Mouse (Mus musculus): ENCODE results near the gene Eftud2. TPM values are rescaled to one million over a fixed set of nuclear protein-coding genes. Genes with fewer than 3 reads are reported as not detected.
A peak's percentile ranks its signal among the peaks of the same experiment; 100 is the strongest.

Eftud2 gene
- total RNA-seq, 2 experiments from 2014 or later, result 116 to 119 TPM

DNA sequence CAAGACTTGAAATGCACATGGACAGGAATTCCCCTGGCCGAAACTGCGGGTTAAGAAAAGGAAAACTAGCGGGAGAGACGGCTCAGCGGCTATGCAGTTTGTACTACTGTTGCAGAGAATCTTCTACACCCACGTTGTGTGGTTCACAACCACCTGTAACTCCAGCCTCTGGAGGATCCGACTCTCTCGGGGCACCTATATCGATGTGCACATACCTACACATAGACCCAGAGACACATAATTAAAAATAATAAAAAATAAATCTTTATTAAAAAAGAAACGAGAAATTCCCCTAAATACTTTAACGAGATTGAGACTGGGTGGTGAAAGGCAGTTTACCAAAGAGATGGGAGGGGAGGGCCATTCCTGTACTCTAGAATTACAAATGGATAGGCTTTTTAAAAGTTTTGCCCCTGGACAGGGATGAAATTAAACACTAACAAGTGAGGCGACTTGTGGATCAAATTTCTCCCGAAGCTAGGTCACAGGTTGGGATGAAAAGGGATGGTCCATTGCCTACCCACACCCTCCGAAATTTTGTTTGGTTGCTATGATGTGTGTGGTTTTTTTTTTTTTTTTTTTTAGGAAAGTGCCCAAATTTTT lies 60.9 kb downstream of the Eftud2 start:
- DNase-seq (ENCODE audit: low spot score in 2 of 2), result no peak

DNA sequence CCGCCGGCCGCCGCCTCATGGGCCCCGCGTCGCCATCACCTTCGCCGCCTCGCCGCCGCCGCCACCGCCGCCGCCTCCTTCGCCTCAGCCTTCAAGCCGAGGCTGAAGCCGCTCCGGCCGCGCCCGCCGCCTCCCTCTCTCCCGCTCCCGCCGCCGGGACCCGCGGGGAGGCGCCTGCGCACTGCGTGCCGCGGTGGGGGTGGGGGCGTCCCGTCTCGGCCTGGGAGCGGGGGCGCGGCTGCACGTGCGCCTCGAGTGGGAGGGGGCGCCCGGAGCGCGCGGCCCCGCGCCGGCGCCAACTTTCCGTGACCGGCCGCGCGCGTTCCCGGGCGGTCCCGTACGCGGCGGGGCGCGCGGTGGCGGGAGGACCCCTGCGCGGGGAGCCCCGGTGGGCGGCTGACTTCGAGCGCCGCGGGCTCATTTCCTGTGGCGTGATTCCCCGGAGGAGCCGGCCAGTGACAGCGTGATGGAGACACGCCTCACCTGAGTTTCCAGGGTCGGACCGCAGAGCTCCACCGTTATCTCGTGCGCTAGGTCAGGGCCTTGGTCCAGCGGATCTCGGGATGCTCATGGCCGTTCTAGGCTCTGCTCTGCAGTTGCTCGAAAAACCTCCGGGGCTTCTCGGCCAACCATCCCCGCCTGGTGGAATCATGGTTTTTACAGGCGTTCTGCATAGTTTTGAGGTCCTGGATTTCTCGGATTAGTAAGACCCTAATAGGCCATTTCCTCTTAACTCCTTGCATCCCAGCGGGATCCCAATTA lies 61.6 kb downstream of the Eftud2 start, which contains the start of gene Gjc1:
Gene Gjc1 (minus strand): TSS at position 680 of the 762 bp plus-strand sequence.
- peak; percentile 41 to 48 for DNase-seq (ENCODE audit: low spot score in 2 of 2)

- peak; percentile 13 to 18 for DNase-seq (ENCODE audit: low spot score in 2 of 2)
Measured at GRCm38 (mm10) chr11:102818121-102819020, 62.4 kb downstream of the Eftud2 start.

DNA sequence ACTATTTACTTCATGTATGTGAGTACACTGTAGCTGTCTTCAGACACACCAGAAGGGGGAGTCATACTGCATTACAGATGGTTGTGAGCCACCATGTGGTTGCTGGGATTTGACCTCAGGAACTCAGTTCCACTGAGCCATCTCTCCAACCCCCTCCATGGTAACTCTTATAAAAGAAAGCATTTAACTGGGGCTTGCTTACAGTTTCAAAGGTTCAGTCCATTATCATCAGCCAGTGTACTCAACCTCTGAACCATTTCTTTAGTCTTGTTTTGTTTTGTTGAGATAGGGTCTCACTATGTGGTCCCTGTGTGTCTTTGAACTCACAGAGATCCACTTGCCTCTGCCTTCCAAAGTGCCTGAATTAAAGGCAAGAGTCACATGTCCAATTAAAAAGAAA lies 65.9 kb downstream of the Eftud2 start:
- no peak for DNase-seq (ENCODE audit: low spot score in 2 of 2)

- no peak for DNase-seq (ENCODE audit: low spot score in 2 of 2)
Measured at GRCm38 (mm10) chr11:102810721-102811485, 69.9 kb downstream of the Eftud2 start.

DNA sequence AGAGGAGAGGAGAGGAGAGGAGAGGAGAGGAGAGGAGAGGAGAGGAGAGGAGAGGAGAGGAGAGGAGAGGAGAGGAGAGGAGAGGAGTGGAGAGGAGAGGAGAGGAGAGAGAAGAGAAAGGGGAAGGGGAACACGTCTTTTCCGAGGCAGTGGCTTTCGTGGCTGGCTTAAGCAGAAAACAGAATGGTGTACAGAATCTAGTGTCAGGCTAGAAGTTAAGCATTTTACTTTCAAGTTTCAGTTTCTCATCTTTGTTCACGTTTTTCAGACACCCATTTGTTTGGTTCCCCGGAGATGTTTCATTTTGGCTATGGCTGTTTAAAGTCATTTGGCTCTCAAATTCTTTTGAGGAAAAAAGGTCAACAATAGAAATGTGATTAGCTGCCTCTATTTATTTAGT lies 72.5 kb downstream of the Eftud2 start:
- no peak for DNase-seq (ENCODE audit: low spot score in 2 of 2)

GRCm38 (mm10) chr11:102803453-102803852 lies 77.3 kb downstream of the Eftud2 start:
- no peak for DNase-seq (ENCODE audit: low spot score in 2 of 2)

DNA sequence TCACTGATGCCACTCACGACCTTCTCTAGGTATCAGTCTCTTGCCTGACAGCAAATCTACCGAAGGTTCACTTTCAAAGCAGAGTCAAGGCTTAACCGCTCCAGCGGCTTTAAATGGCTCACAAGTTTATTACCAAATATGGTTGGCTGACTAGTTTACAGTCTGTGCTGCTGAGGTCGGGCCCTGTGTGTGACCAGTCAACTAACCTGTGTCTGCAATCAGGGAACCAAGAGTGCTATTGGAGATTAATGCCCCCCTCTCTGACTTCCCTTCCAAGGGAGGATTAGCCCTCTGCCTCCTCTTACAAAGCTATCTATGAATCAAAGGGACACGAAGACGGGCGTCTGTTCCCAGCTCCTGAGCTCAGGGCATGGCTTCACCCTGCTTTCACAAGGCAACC lies 86.6 kb downstream of the Eftud2 start:
- no peak for DNase-seq (ENCODE audit: low spot score in 2 of 2)

GRCm38 (mm10) chr11:102791682-102792445 lies 88.9 kb downstream of the Eftud2 start:
- no peak for DNase-seq (ENCODE audit: low spot score in 2 of 2)

Other genes starting within 250 kb of the Eftud2 start
- under 1 TPM in 1 of 2 experiments, not detected in 1; 0.11 TPM for gene Meioc, start 217.3 kb downstream of the Eftud2 start, total RNA-seq (2021)
- 10 to 100 TPM; 24.2 to 31.2 TPM for gene Ccdc43, start 183.2 kb downstream of the Eftud2 start, total RNA-seq (2021)
- gene Adam11, start 119.5 kb downstream of the Eftud2 start, total RNA-seq (2021), result 10 to 100 TPM; 17.4 to 17.6 TPM
- gene Gjc1, start 61.3 kb downstream of the Eftud2 start, total RNA-seq (2021), result 10 to 100 TPM; 39.6 to 40.2 TPM
- 1 to 10 TPM in 1 of 2 experiments, under 1 TPM in 1; 0.87 to 1.2 TPM for gene Higd1b, start 45.1 kb downstream of the Eftud2 start, total RNA-seq (2021)
- 1 to 10 TPM in 1 of 2 experiments, under 1 TPM in 1; 0.82 to 1.0 TPM for gene Ccdc103, start 219 bp upstream of the Eftud2 start, total RNA-seq (2021)
- gene Fam187a, start 4.2 kb upstream of the Eftud2 start, total RNA-seq (2021), result not detected
- gene Gfap, start 19.9 kb upstream of the Eftud2 start, total RNA-seq (2021), result 1 to 10 TPM; 1.1 to 1.3 TPM
- gene Kif18b, start 44.1 kb upstream of the Eftud2 start, total RNA-seq (2021), result 10 to 100 TPM; 16.1 to 20.1 TPM
- 10 to 100 TPM; 52.6 to 56.8 TPM for gene C1ql1, start 65.7 kb upstream of the Eftud2 start, total RNA-seq (2021)
- gene Nmt1, start 147.2 kb upstream of the Eftud2 start, total RNA-seq (2021), result 10 to 100 TPM; 77.3 to 79.8 TPM
- gene Dcakd, start 147.3 kb upstream of the Eftud2 start, total RNA-seq (2021), result 100 to 1,000 TPM; 114 to 126 TPM
- 1 to 10 TPM; 8.7 to 8.9 TPM for gene Plcd3, start 220.7 kb upstream of the Eftud2 start, total RNA-seq (2021)
- 10 to 100 TPM; 58.4 to 64.4 TPM for gene Acbd4, start 220.7 kb upstream of the Eftud2 start, total RNA-seq (2021)
- 10 to 100 TPM; 50.6 to 53.4 TPM for gene Hexim1, start 235.2 kb upstream of the Eftud2 start, total RNA-seq (2021)